Mouse (Mus musculus) retina, postnatal 7 days (tissue): Measurements from ENCODE around the gene Pde4c.

Source experiments
- DNase-seq: peaks from one replicate; pipeline ENCODE4 v3.0.0-alpha.2; 2012; ENCODE audit warnings: low read depth, low spot score

Pde4c gene

DNA sequence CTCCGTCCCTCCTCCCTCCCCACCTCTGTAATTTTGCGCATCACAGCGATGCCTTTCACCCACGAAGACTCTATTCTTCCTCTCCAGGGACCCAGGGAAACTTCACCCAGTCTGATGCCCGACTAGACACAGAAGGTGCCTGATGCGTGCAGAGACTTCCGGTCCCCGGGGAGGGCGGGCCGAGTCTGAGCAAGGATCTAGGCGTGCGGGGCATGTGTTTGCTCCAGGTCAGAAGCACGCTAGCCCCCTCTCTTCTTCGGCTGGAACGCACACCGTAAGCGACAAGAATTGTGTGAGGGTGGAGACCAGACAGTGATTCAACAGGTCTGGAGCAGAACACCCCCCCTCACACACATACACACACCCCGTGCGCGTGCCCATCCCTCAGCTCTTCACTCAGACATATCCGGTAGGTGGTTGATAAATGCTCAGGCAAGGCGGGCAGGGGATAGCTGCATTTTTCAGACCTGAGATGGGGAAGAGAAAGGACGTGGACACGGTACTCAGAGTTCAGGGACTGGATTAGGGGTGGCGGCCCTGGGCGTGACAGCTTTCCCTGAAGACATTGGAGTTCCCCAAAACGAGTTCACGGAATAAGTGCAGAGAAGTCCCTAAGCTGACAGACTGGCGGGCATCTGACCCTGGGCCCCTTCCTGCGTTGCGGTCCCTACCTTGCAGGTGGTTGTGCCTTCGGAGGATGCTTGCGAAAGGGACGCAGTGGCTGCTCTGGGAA, 42.5 kb downstream of the Pde4c start:
- no peak for DNase-seq

DNA sequence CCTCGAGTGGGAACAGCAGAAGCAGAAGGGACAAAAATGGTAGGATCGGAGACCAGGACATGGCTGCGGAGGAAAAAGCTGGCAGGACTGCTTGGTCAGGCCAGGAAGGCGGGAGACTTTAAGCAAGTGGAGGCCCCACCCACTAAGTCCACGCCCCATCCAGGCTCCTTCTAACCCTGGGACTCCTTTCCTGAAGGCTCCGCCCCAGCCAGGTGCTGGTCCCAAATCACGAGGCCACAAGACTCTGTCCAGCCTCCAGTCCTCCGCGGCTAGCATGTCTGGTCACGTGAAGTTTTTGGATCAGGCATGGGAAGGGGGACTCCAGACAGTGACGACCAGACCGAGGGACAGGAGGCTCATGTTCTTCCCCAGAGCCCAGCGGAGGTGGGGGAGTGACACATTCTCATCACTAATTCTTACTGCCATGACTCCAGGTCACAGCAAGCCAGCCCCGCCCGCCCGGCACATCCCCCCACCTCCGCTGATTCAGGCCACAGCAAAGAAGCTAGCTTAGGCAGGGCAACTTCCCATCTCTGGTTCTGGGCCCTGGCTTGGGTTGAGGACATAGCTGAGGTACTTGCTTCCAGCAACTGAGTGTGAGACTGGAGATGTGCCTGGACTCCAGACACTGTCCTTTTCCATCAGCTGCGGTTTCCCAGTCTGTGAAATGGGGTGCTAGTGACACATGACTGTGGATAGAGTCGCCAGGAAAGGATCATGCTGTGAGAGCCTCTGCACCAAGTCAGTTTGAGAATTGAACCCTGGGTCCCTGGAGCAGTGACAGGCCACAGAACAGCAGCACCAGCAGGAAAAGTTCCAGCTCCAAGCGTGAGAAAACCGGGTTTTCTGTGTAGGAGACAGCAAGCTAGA, 43.3 kb downstream of the Pde4c start:
- no peak for DNase-seq

DNA sequence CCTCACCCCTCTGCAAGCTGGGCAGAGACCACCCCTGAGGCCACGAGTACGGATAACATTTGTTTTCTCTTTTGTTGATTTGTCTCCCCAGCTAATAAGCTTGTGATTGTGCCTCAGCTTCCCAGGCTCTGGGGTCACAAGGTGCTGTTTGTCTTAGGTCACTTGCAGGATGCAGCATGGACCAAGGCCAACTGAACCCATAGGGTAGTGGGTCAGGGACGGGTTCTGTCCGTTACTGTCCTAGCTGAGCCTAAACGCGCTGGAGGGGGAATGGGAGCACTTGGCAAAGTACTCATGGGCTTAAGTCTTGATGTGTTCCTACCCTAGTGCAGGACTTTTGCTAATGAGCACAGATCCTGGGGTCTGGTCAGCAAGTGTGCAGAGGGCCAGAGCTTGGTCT, 44.0 kb downstream of the Pde4c start:
- no peak for DNase-seq

DNA sequence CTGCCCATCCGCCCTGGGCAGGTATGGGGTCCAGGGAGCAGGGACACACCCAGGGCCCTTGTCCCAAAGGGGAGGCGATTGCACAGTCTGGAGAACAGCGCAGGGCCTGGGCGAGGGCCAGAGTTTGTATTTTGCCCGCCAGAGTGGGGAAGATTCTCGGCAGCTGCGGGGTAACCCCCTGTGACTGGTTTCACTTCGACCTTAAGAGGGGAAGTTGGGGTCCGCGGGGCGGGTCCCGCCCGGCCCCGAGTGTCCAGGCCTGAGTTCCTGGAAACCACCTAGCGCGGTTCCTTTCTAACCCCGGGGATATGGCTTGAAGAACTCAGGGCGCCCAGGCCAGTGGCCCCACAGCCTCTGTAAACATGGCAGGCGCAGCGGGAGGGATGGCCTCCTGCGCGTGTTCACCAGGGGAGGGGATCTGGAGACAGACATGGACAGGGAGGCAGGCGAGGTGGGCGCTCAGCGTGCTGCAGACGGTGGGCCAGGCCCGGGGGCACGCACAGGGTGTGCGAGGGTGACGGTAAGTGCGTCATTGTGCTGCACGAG, 44.8 kb downstream of the Pde4c start:
- DNase-seq, result no peak

DNA sequence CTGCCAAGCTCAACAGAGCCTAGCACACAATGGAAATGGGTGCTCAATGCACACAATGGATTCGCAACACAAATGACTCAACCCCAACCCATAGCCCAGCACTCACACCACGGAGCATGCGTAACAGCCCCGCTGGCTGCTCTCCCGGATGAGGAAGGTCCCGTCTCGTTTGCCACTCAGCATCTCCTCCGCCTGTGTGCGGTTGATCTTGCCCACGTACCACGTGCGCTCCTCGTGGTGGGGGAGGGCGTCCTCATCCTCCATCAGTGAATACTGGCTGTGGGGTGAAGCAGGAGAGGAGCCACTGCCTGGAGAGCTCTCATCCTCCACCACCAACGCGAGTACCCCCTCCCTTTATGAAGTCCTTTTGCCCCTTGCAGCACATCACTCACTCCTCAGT, 45.4 kb downstream of the Pde4c start:
- DNase-seq, result no peak

DNA sequence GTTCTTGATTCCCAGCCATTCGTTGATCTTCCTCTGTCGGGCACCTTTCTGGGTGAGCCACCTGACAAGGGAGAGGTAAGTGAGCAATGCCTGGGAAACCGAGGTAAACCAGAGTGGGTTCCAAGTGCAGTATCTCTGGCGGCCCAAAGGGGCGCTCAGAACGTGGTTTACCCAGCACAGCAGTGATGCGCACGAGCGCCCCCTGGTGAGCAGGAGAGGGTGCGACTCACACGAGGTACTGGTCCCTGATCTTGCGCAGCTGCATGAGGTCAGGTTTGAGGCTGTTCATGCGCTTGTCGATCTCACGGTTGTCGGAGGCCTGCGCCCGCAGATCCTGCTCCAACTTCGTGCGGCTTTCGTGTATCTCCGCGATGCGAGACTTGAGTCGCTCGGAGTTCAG, 45.8 kb downstream of the Pde4c start:
- DNase-seq, result peak; percentile 88

DNA sequence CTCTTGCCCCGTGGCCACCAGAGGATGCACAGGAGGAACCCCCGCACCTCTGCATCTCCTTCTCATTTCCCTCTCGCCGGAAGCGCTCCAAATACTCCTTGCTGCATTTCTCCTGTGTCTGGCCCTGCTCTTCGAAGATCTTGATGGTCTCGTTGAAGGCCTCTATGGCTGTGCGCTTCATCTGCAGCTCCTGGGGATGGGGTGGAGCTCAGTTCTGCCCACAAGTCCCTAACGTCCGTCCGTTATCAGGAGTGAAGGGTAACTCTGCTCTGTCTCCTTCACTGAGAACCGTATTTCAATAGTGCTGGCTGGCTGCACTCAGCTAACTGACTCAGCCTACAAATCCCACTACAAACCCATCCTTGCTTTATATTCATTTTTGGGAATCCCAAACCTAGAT, 46.3 kb downstream of the Pde4c start:
- DNase-seq, result no peak

DNA sequence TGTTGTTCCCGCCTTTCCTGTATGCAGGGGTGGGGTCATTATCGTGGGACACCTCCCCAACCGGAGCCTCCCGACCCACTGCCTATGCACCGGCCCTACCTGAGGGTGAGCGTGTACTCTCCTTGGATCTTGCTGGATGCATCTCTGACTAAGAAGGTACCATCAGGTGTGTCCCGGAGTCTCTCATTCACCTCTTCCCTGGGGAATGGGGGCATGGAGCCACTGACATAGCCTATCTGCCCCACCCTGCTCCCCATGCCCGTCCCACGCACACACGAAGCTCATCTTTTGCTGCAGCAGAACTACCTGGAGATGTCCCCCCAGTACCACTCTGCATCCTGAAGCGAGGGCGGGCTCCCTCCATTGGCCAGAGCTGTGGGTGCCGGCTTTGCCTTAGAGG, 47.2 kb downstream of the Pde4c start:
- no peak for DNase-seq

DNA sequence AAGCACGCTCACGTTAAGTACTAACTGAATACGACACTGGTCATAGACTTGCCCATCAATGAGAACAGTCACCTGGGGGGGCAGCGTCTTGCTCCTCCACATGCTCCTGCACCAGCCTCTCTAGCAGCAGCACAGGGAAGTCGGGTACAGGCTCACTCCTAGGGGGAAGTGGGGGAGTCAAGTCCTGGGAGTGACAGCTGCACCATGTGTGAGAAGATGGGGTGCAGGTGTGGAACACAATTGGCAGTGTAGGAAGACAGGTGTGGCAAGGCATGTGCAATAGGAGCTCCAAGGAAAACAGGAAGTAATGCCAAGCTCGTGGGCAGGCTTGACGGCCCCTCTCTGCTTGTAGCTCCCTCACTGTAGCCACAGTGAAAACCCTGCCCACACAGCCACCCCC, 47.7 kb downstream of the Pde4c start:
- no peak for DNase-seq

DNA sequence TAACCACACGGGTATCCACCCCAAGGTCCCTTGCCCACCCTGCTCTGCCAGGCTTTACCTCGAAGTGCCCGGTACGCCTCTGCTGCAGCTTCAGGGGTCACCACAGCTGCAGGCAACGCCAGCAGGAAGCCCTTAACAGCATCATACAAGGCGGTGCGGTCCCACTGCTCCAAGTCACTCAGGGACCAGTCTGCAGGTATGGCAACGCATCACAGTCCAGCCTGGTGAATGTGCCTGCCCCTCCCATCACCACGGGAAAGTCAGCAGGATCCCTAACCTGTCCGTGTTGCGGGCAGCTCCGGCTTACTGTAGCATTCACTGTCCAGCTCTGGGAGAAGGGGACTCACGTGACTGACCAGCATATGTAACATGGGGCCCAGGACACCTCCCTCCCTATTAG, 48.6 kb downstream of the Pde4c start:
- no peak for DNase-seq

DNA sequence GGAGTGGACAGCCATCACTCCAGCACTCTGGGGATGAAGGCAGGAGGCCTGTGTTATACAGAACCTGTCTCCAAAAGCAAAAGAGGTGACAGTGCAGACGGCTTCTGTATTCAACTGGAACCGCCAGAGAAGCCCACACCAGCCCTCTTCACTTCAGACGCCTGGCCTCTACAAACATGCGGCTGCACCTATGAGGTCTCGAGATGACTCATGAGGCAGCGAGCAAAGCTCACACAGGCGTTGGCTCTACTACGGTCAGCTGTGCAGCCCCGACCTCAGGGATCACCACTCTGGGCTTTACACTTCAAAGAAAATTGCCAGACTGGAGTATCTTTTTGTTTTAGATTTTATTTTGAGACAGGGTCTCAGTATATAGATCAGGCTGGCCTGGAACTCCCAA, 49.4 kb downstream of the Pde4c start:
- no peak for DNase-seq

DNA sequence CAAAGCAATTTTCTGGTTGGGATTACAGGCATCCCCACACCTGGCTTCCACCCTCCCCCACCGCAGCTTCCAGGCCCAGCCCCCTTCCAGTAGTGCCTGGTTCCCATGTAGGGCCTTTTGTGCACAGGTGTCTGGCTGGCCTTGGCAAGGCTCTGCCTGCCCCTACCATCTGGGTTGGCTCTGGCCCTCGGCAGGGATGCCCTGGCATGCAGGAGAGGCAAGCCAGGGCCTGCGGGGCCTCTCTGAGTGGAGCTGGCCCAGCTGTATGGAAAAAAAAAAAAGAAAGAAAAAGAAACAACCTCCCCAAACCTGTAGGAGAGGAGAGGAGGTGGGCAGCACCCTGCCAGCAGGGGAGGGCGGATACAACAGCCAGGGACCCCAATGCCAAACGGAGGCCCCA, 49.9 kb downstream of the Pde4c start:
- no peak for DNase-seq

DNA sequence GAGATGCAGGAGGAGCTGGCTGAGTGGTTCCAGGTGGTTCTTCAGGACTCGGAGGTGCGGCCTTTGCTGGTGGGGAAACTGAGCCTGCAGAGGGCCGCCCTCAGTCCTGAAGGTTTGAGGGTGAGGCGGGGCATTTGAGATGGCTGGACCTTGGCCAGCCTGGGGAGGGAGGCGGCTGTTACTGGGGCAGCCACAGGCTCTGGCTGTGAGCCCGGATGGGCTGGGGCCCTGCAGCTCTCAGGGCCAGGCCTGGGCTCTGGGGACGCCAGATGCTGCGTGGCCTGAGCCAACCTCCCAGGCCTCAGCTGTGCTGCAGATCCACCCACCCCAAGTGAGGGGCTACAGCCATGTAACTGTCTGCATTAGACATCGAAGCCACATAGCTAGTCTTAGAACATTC, 50.3 kb downstream of the Pde4c start:
- no peak for DNase-seq

DNA sequence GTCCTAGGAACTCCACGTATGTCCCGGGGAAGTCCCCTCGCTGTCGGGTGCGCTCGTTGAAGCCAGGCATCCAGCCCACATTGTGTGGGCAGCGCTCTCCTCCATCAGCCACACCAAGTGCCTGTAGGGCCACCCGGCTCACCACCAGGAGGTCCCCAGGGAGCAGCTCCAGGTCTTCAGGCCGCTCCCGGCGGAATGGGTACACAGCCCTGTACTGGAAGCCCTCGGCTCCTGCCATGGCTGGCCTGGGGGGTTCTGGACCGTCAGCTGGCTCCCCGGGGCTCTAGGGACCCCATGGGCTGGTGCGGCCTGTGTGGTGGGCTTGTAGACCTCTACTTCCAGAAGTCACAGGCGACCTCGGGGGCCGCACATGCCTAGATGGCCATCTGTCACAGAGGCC, 51.2 kb downstream of the Pde4c start:
- DNase-seq, result no peak

DNA sequence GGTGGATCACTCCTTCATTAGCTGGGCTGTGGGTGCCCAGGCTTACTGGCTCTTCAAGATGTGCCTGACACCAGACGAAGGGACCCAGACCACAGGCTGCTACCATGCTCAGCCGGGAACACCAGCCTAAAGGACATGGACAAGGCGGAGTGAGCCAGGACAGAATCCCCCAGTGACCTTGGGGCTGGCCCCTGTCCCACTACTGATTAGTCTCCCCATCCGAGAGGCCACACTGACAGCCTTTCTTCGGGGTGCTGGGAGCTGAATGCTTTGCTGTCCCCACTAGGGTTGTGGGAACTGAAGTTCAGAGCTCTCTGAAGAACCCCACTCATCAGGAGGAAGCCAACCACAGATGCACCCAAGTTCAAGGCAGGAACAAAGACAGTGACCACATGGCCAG, 51.7 kb downstream of the Pde4c start:
- no peak for DNase-seq

DNA sequence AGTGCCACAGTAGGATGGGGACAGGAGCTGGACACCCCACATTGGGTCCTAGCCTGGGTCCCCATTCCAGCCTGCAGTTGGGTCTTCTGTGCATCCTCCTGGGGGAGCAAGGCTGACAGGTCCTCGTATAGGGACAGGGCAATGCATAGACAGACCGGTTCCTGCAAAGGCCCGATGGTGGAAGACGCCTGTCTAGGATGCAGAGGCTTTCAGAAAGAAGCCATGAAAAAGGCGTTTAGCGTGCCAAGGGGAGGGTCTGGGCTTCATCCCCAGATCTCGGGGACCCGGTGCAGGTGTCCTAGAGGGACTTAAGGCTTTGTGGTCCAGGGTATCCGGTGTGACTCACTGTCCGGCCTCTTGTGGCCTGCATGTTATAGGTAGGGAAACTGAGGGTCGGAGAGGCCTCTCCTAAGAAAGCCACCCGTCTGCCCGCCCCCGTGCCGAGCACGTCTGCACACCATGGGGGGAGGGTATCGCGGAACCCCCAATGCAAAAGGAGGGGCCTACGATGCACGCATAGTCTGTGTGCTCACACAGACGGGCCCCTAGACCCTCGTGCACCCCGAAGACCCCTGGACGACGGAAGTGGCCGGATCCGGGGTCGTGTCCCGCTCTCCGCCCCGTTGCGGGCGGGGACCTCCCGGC, 52.5 kb downstream of the Pde4c start:
- DNase-seq, result no peak

DNA sequence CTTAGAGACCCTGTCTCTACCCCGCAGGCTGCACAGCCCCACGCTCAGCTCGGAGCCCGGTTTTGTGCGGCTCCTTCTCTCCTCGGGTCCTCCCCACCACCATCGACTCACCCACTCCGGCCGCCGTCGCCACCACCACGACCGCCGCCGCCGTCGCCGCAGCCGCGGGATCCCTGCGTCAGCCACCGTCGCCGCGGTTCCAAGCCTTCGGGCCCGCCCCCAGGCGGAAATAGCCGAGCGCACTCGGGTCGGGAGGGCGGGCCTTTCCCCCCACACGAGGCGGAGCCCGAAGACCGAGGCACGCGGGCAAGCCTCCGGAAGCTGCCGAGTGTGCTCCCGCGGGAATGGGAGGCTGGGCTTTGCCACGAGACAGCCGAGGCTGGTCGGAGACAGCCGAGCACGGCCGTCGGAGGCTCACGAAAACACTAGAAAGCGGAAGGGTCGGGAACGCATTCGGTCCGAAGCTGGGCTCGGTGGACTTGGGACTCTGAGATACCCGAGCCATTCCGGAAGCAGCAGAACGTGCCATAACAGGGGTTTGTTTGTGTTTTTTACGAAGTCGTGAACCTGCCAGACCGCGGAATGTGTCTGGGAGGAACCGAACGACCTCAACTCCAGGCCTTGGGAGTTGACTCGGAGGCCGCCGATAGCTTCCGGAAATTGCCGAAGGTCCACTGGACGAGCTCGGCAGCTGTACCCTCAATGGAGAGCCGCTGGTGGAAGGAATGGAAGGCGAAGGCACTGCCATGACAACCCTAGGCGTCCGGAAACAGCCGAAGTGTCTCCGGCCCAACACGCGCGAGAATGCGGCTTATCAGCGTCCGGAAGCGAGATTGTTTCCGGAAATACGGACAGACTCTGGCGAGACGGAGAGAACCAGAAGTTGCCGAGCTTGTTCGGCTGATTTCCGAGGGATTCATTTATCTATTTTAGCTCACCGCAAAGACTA, 53.2 kb downstream of the Pde4c start, which contains the start of gene Pik3r2:
Gene Pik3r2, minus strand, starts transcription at position 218 of the 949 bp plus-strand sequence.
- peak; percentile 98 for DNase-seq

DNA sequence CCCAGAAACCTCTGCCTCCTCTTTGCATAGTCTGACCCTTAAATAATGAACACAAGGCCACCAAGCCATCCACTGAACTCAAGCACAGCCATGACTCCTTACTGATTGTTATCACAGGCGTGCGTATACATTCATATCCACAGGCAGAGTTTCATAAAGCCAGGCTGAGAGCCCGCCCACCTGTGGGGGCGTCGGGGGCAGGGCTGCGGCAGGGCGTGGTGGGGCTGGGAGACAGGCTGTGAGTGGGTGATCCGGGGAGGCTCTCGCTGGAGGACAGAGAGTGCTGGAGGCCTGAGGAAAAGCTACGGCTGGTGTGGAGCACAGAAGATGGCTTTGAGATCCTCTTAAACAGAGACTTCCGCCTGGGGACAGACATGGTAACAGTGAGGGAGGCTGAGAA, 56.6 kb downstream of the Pde4c start:
- no peak for DNase-seq

DNA sequence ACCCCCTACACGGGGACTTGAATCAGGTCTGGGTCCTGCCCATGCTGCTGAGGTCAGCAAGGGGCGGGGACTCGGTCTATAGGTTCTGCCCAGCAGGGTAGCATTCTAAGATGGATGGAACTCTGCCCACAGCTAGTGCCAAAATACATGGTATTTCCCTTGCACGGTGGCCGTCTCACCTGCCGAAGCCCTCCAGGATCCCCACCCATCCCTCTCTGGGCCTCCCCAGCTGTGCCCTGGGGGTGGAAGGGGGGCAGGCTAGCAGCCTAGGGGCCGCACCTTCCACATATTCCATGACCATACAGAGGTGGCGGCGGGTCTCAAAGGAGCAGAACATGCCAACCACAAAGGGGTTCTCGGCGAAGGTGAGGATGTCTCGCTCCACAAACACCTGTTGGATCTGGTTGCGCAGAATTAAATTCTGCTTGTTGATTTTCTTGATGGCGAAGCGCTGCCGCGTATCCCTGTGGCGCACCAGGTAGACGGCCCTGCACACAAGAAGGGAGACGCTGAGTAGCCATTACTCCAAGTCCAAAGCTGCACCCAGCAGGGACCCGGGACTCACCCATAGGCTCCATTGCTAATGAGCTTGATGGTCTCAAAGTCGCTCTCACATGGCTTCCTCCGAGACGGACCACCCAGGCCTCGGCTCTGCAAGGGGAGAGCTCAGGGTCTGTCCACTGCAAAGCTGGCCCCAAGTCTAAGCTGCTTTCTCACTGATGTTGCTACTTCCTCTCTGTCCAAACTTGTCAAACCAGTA, 63.0 kb downstream of the Pde4c start:
- no peak for DNase-seq

DNA sequence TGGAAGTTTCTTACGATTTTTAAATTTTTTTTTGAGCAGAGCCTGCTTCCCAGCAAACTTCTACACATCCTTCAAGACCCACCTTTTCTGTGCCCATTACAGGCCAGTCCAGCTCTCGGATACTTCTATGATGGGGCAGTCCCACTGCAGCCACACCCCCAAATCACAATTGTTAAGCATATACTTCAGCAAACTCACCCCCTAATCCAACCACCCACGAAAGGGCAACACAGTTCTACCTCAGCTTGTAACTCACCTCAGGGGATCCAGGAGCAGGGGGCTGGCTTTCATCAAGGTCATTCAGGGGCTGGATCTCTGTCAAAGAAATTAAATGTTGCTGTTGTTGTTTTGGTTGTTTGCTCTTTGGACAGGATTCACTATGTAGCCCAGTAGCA, 63.5 kb downstream of the Pde4c start:
- no peak for DNase-seq
